Mouse (Mus musculus) E14TG2a.4 (cell line): ENCODE measurements around the gene Gucy1b2.

Source experiments
- H3K27me3 ChIP-seq: 2 replicates; pipeline ENCODE4 v1.6.1; 2014; ENCODE audit warnings: low read length, control low read depth; ENCODE audit not compliant: insufficient read depth
- H3K36me3 ChIP-seq: 2 replicates; pipeline ENCODE4 v1.6.1; 2014; ENCODE audit warnings: low read length, control low read depth; ENCODE audit not compliant: insufficient read depth
- H3K4me1 ChIP-seq: replicated peaks from 2 replicates; pipeline ENCODE4 v1.6.1; 2014; ENCODE audit warnings: low read depth, low read length, control low read depth
- H3K4me3 ChIP-seq: replicated peaks from 2 replicates; pipeline ENCODE4 v1.5.1; 2014; ENCODE audit warnings: mild to moderate bottlenecking, low read length
- H3K9me3 ChIP-seq: 2 replicates; pipeline ENCODE4 v1.6.1; 2014; ENCODE audit warnings: low read length, control low read depth
- CTCF ChIP-seq: conservative IDR thresholded peaks from 2 replicates; pipeline ENCODE4 v1.5.1; 2014; ENCODE audit warnings: low read length
- NANOG ChIP-seq: IDR thresholded peaks from 2 replicates; pipeline ENCODE4 v1.6.1; 2014; ENCODE audit warnings: borderline replicate concordance, low read length, mixed read lengths
- POU5F1 ChIP-seq: IDR thresholded peaks from 2 replicates; pipeline ENCODE4 v1.6.1; 2014; ENCODE audit warnings: low read length, borderline replicate concordance

Gene Gucy1b2

DNA sequence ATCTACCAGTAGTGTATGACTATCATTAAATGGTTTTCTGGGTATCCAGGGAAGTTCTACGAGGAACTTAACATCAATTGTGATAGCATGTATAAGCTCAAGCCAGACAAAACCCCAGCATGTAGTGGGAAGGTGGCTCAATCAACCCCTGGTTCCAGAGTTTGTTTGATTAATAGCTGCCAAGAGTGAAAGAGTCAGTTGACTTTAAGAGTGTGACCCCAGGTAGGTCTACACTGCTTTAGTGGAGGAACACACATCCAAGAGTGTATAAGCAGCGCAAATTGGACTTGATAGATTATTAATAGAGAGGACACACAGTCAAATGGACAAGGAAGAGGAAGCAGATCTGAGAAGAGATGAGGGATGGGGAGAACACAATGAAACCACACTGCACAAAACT, 18.3 kb downstream of the Gucy1b2 start:
- no peaks in the 10 kb centered on the region for H3K4me1 ChIP-seq
- H3K36me3 ChIP-seq = no peaks in the 10 kb centered on the region
- no peaks in the 10 kb centered on the region for H3K27me3 ChIP-seq
- TF ChIP-seq POU5F1 (no peak), CTCF (no peak), NANOG (no peak)
- H3K4me3 ChIP-seq = no peak overlapping the region
- H3K9me3 ChIP-seq = no peaks in the 10 kb centered on the region

GRCm38 (mm10) chr14:62425277-62425691, 30.8 kb downstream of the Gucy1b2 start:
- Histone ChIP-seq H3K36me3 (no peaks in the 10 kb centered on the region), H3K4me1 (no peaks in the 10 kb centered on the region), H3K4me3 (no peak overlapping the region), H3K9me3 (no peaks in the 10 kb centered on the region), H3K27me3 (no peaks in the 10 kb centered on the region)
- TF ChIP-seq NANOG (no peak), POU5F1 (no peak), CTCF (no peak)

- H3K36me3 ChIP-seq = no peaks in the 10 kb centered on the region
- TF ChIP-seq NANOG (no peak), POU5F1 (no peak), CTCF (no peak)
- H3K4me3 ChIP-seq = no peak overlapping the region
- no peaks in the 10 kb centered on the region for H3K4me1 ChIP-seq
- H3K9me3 ChIP-seq = no peaks in the 10 kb centered on the region
- no peaks in the 10 kb centered on the region for H3K27me3 ChIP-seq
These were observed 33.8 kb downstream of the Gucy1b2 start for GRCm38 (mm10) chr14:62422265-62422664.

DNA sequence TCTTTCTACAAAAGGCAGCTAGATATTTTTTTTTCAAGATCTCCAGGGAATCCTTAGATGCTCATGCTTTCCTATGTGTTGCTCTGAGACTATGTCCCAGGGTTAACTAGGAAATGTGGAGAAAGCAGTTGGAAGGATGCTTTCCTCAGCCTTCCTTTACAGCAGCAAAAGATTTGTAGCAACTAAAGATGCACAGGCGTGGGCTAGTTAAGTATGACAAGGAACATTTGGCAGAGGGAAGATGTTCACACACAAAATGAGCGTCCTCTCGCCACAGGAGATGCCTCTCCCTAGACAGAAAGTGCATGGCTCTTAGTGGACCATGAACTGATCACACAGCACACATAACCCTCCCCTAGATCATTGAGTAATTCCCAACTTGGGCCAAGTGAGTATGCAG, 38.6 kb downstream of the Gucy1b2 start:
- TF ChIP-seq CTCF = no peak
- no peak for TF ChIP-seq NANOG
- TF ChIP-seq POU5F1 = no peak
- Histone ChIP-seq H3K4me3 (no peak overlapping the region), H3K27me3 (no peaks in the 10 kb centered on the region), H3K36me3 (no peaks in the 10 kb centered on the region), H3K9me3 (no peaks in the 10 kb centered on the region), H3K4me1 (no peaks in the 10 kb centered on the region)

DNA sequence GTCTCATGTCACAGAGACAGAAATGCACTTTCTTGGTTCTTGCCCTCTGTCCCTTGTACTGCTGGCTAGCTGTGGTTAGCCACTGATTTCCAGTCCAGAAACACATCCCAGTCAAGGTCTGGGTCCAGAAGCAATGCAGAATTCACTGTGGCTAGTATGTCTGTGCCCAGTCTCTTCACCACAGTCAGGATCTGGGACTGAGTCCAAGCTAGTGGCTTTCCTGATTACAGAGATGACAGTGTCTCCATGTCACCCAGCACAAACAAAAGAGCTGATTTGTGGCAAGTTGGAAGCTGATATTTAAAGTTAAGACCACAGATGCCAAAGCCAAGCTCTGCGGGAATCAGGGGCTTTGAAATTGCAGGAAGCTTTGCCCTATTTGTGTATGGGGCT, 39.4 kb downstream of the Gucy1b2 start:
- no peaks in the 10 kb centered on the region for H3K4me1 ChIP-seq
- TF ChIP-seq NANOG = no peak
- H3K27me3 ChIP-seq = no peaks in the 10 kb centered on the region
- no peaks in the 10 kb centered on the region for H3K36me3 ChIP-seq
- H3K4me3 ChIP-seq = no peak overlapping the region
- H3K9me3 ChIP-seq = no peaks in the 10 kb centered on the region

DNA sequence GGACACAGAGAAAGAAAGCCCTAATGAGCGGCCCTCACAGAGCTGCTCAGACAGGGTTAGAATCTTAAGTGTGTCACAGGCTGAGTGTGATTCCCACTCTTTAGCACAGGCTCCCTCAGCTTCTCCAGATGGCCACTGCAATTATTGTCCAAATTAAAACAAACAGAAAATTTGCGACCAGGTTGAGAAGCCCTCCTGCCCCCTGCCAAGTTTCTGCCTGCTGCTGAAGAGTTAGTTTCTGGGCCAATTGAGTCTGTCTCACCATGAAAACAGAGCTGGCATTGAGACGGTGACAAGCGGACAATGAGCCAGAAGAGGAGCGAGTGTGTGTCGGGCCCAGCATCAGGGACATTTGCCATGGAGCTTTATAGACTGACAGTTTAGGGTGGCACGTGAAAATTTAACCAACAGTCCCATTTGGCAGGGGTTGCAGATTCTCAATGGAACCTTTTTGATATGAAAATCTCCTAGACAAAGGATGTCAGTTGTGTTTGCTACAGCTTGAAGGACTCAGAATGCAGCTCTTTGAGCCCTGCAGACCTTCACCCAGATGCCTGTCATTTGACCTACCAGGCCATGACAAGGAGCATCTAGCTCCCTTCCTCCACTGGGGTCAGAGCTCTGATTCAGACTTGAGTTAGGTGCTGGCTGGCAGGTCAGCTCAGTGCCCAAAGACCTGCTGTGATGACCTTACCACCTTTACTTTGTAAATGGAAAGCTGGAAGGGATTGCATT, 39.9 kb downstream of the Gucy1b2 start:
- H3K36me3 ChIP-seq = no peaks in the 10 kb centered on the region
- no peaks in the 10 kb centered on the region for H3K27me3 ChIP-seq
- H3K9me3 ChIP-seq = no peaks in the 10 kb centered on the region
- H3K4me1 ChIP-seq = no peaks in the 10 kb centered on the region
- no peak overlapping the region for H3K4me3 ChIP-seq
- no peak for TF ChIP-seq CTCF
- no peak for TF ChIP-seq NANOG
- TF ChIP-seq POU5F1 = no peak

- no peak overlapping the region for H3K4me3 ChIP-seq
These were observed 60.7 kb downstream of the Gucy1b2 start for GRCm38 (mm10) chr14:62395346-62395745.

DNA sequence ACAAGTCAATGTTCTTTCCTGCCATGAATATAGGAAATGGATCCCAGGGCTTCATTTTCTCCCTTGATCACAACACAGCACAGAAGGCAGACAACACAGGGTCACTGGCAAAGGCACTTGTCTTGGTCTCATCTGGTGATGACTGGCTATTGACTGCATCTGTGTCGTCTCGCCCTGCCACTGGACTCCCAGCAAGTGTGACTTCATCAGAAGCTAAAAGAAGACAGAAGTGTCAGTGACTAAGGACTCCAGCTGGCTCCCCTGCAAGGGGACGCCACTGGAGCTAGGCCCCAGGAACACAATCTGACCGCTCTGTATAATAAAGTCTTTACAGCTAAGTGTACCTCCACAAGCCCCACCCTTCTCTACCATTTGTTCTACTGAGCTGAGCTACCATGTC, 63.3 kb downstream of the Gucy1b2 start:
- Histone ChIP-seq H3K4me1 (no peaks in the 10 kb centered on the region), H3K27me3 (no peaks in the 10 kb centered on the region), H3K4me3 (no peak overlapping the region), H3K9me3 (no peaks in the 10 kb centered on the region), H3K36me3 (no peaks in the 10 kb centered on the region)
- TF ChIP-seq POU5F1 (no peak), CTCF (no peak), NANOG (no peak)

More at GRCm38 (mm10) chr14:62395346-62395745, 60.7 kb downstream of the Gucy1b2 start:
- no peaks in the 10 kb centered on the region for H3K4me1 ChIP-seq
- no peaks in the 10 kb centered on the region for H3K27me3 ChIP-seq
- no peaks in the 10 kb centered on the region for H3K36me3 ChIP-seq
- no peak for TF ChIP-seq POU5F1
- no peak for TF ChIP-seq NANOG
- no peak for TF ChIP-seq CTCF
- H3K9me3 ChIP-seq = no peaks in the 10 kb centered on the region
